Mouse (Mus musculus) megakaryocyte, embryonic 14.5 days (primary cell): ENCODE measurements around the gene Tbx4.

Source experiments
- FLI1 ChIP-seq: IDR thresholded peaks from 2 replicates; pipeline ENCODE4 v1.6.1; 2012; ENCODE audit warnings: low read length, inconsistent platforms, mixed read lengths
- GATA1 ChIP-seq: IDR thresholded peaks from 3 replicates; pipeline ENCODE4 v1.6.1; 2012; ENCODE audit warnings: mixed read lengths, low read length, inconsistent platforms, borderline replicate concordance

GRCm38 (mm10) chr11:85840803-85841145 lies 45.4 kb upstream of the Tbx4 start:
- TF ChIP-seq GATA1 (no peak), FLI1 (no peak)
